Mouse (Mus musculus) stomach, postnatal 0 days (tissue): ENCODE results near the gene A530016L24Rik.

ENCODE experiments used
- CTCF ChIP-seq: IDR thresholded peaks from 2 replicates; pipeline ENCODE4 v1.5.1; 2016; ENCODE audit warnings: antibody characterized with exemption, low read depth, mild to moderate bottlenecking, moderate library complexity
- EP300 ChIP-seq: optimal IDR thresholded peaks from 2 replicates; pipeline ENCODE3; 2016; ENCODE audit warnings: antibody characterized with exemption

- no peak for TF ChIP-seq CTCF
- TF ChIP-seq EP300 = no peak
Measured at GRCm38 (mm10) chr12:112451826-112452225, 37.4 kb upstream of the A530016L24Rik start.
